Mouse (Mus musculus): ENCODE data around the gene Sumo2. TPM values are rescaled to one million over a fixed set of nuclear protein-coding genes. Genes with fewer than 3 reads are reported as not detected.
A peak's percentile ranks its signal among the peaks of the same experiment; 100 is the strongest.
"Not testable (repeated sequence)": the region's sequence is repeated elsewhere in the genome, so short reads cannot be mapped to it uniquely, and the experiment has no call there.

The Sumo2 gene
- total RNA-seq (2022): 100 to 1,000 TPM; 285 to 340 (median 310) TPM

DNA sequence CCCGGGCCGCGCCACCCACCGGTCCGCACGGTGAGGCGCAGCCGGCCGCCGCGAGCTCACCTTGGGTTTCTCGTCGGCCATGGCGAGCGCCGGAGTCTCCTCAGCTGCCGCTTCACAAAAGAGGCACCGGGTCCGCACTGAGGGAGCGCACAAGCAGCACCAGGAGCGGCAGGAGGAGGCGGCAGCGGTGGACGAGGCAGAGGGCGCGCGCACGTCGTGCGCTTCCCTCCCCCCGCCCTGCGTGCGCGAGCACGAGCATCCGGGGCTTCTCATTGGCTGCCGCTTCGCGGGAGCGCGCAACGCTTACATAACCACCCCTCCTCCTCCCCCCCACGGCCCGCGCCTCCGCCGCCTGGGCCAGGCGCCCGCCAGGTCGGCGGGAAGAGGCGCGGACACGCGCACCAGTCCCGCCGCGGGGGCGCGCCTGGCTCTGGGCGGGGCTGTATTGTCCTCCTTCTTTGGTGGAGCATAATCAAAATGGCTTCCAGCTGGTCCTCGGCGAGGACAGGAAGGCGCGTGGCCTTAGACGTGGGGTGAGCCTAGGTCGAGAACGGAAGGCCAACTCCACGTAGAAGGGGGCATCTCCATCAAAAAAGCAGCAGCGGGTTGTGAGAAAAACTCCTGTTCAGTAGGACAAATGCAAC is at the start of gene Sumo2:
Sumo2 (minus strand) TSS at position 239 of the 644 bp plus-strand sequence.
- peak; percentile 93 to 97 for DNase-seq (ENCODE audit: low spot score in 2 of 2)

- DNase-seq (ENCODE audit: low spot score in 2 of 2): no peak
Measured at GRCm38 (mm10) chr11:115585573-115586100, 49.6 kb upstream of the Sumo2 start.

DNA sequence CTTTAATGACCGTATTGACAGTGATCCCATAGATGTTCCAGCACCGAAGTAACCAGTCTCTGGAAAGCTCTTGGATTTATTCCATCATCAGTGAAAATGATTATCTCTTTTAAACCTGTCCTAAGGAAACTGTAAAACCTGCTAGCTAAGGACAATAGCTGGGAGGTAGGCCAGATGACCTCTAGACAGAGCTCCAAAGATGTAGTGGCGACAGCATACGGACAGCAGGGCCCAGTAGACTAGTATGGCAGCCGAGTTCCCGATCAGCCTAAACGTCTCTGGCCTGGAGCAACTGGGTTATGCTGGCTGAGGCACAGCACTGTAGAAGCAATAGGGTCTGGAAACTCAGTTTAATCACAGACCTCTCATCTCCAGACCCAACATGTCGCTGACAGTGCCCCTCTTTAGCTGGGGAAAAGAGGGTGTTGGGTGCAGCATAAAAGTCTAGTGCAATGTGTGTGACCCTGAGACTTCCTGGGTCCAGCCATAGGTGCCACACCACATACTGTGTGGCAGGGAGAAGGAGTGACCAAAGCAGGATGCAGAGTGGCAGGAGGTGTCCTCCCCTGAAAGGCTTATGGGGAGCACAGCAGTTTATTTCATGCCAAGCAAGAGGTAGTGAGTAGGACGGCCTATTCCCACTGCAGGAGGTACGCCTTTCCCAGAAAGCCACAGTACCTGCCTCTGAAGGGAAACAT is 48.4 kb upstream of the Sumo2 start:
- DNase-seq (ENCODE audit: low spot score in 2 of 2): no peak

DNA sequence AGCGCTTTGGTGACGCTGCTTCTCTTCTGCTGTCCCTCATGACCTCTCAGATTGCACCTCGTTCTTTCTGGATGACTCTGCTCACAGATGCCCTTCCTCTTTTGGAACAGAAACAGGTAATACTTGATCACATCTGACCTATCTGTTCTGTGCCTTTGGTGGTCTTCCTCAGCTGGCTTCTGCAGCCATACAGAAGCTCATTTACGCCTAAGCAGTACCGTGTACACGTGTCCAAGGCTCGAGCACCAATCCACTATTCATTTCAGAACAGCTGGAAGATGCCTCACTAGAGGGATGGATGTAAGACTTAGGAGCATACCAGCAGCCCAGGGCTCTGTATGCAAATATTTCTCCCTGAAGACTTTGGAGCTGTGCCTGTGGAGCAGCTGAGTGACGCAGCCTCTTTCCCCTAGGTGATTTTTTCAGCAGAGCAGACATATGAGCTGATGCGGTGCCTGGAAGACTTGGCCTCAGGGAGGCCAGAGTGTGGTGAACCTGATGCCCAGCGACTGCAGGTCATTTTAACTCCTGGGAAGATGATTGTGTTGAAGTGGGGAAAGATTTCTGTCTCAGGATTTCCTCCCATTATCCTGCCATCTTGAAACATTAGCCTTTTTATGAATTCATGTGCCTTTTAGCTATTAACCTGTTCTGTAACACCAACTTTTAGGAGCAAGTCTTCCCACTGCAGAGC is 47.0 kb upstream of the Sumo2 start:
- no peak for DNase-seq (ENCODE audit: low spot score in 2 of 2)

DNA sequence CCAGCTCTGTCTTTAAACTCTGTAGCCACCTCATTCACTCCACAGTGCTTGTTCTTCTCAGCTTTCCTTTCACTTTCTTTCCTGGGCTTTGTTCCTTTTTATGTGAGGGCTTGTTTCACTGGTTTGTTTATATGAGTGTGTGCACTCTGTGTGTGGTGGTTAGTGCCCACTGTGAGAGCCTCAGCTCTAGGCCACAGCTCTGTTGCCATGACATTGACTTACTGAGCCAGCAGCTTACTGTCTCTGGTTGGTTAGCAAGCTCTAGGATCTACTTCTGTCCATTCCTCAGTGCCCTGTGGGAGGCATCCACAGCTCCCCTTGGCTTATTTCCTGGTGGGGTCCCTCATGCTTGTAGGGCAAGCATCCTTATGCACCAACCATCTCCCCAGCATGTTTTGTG is 43.0 kb upstream of the Sumo2 start:
- DNase-seq (ENCODE audit: low spot score in 2 of 2): no peak

DNA sequence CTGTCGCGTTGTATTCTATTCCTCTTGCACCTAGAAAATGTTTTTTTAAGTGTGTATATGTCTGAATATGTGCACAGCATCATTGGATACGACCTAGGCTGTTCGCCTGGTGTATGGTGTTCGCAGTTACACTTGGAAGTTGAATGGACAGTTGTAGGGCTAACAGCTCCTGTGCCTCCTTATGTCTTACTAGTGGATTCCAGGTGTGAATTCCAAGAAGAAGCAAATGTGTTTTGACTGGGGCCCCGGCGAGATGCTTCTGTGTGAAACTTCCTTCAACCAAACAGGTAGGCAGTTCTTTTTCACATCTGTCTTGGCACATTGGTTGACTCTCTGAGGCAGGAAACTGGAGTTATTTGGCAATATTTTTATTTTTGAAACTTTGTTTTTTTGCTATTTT is 28.9 kb upstream of the Sumo2 start:
- DNase-seq (ENCODE audit: low spot score in 2 of 2): no peak

DNA sequence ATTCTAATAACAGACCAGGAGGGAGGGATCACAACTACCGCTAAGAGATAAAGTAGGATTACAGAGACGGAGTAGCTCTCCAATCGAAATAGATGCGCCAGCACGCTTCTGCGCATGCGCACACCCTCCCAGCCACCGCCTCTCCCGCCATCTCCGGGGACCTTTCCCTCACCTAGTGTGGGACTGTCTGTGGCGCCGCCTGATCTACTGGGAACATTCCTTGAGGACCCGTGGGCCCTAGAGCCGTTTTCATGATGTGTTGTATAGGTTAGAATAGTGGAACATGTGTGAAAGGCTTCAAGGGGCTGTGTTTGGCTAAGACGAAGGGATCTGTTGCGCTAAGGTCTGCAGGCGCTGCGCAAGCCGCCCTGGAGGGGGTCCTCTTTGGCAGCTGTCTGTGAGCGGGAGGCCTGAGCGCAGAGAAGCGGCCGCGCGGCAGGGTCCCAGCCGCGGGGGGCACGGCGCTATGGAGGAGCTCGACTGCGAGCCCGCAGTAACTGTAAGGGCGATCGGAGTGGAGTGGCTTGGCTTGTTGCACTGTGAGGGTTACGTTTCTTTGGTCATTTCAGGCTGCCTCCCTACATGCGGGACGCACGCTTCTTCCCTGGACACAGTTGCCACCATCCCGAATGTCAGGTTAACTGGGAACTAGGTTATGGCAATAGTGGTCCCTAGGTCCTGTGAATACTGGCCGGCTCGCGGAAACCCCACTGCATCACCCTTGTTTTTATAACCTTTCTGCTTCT is 28.2 kb upstream of the Sumo2 start, which contains the start of gene Nup85:
Nup85 (plus strand) TSS at position 371 of the 746 bp plus-strand sequence.
- peak; percentile 95 to 98 for DNase-seq (ENCODE audit: low spot score in 2 of 2)

DNA sequence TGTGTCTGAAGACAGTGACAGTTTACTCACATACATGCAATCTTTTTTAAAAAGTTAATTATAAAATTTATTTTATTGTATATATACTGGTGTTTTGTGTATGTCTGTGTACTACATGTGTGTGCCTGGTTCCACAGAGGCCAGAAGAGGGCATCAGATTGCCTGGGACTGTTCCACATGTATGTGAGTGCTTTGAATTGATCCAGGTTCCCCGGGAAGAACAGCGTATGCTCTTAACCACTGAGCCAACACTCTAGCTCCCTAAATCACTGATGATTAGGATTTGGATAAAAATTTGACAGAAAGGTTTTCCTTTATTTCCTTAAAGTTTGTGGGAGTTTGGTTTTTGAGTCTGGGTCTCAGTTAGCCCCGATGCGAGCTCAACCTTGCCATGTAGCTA is 27.3 kb upstream of the Sumo2 start:
- DNase-seq (ENCODE audit: low spot score in 2 of 2): no peak

DNA sequence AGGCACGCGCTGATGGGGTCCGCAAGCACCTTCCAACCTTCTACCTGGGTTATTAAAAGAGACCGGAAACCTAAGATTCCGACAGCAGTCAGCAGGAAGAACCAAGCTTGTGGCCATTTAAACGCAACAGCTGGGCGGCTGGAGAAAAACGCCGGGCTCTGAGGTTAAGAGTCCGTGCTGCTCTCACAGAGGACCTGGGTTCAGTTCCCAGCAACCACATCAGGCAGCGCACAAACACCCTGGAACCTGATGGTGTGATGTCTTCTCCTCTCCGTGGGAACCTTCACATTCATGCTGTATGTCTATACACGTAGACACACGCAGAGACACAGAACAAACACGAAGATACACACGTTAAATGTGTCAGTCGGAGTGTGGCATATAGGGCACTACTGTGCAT is 19.6 kb upstream of the Sumo2 start:
- DNase-seq (ENCODE audit: low spot score in 2 of 2): no peak

DNA sequence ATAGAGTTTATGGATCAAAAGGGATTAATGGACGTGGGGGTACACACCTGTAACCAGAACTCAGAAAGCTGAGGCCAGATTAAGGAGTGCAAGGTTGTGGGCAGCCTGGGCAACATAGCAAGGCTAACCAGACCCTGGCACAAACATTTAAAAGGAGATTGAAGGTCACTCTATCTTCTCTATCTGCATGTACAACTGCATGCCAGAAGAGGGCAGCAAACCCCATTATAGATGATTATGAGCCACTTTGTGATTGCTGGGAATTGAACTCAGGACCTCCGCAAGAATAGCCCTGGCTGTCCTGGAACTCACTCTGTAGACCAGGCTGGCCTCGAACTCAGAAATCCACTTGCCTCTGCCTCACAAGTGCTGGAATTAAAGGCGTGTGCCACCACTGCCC is 16.7 kb upstream of the Sumo2 start:
- DNase-seq (ENCODE audit: low spot score in 2 of 2): no peak

DNA sequence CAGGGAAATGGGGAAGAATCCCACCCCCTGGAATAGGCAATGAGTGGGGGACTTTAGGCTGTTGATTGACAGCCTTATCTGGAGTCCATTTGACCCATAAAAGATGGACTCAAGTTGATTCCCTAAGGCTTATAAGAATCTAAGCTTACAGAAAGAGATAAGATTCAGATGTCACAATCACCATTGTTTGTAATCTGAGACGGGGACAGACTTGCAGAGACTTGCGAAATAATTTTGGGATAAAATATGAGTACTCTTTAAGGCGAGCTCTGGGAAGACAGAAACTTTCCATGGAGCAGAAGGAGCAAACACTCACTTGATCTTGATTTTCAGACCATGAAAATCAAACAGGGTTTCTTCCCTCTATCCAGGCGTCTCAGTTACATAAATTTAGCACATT is 7.5 kb upstream of the Sumo2 start:
- DNase-seq (ENCODE audit: low spot score in 2 of 2): no peak

DNA sequence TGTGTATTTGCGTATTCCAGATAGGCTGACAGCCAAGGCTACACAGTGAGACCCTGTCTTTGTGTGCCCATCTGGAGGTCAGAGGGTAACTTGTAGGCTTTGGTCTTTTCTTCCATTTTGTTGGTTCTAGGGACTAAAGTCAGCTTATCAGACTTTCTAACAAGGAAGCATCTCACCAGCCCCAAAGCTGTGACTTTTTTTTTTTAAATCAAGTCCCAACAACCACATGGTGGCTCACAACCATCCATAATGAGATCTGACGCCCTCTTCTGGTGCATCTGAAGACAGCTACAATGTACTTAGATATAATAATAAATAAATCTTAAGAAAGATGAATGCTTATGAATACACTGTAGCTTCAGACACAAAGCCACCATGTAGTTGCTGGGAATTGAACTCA is 2.0 kb upstream of the Sumo2 start:
- no peak for DNase-seq (ENCODE audit: low spot score in 2 of 2)

DNA sequence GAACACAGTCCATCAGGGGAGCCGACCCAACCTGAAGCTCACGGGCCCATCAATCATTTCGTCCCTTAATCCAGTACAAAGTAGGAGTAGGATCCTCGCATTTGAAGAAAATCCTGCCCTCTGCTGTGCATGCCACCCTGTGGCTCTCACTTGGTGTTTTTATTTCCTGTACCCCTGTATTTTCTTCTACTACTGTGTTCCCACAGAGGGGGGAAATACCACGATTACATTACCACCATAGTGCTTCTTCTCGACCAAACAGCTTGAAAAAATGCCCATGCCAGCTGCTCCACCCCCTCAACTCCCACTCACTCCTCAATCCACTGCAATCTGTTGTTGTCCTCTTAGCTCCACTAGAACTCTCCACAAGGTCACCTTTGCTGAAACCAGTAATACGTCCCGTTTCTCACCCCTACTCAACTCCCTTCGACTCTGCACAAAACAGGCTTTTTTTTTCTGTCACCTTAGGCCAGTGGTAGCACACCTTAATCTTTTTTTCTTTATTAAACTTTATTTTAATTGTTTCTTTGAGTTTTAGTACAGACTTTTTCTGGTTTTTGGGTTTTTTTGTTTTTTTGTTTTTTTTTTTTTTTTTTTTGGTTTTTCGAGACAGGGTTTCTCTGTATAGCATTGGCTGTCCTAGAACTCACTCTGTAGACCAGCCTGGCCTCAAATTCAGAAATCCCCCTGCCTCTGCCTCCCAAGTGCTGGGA is 936 bp upstream of the Sumo2 start:
- peak; percentile 41 to 63 for DNase-seq (ENCODE audit: low spot score in 2 of 2)

GRCm38 (mm10) chr11:115535401-115536037 is 557 bp downstream of the Sumo2 start:
- DNase-seq (ENCODE audit: low spot score in 2 of 2): peak in 1 of 2 experiments; percentile 30

DNA sequence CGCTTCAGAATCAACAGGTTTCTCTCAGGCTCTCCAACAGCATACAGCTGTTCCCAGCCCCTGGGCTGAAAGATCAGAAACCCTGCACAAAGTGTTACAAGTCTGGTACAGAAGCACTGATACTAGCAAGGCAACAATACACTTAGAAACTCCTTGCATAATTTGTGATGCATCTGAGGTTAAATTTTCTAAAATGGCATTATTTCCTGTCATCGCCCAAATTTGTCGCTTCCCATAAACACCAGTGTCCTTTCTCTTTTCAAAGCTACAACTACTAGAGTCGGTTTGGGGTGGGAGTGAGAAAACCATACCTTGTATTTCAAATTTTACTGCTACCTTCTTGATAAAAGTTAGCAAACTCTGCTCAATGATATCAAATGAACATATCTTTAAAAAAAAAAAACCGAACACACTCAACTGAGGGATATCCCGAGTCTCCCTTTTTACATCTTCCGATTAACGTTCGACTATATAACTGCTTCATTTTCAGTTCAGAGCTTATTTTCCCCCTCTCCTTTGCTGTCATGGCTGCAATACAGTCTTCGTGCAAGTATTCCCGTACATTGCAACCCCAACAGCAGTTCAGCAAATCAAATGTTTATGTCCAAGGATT is 1.2 kb downstream of the Sumo2 start:
- no peak for DNase-seq (ENCODE audit: low spot score in 2 of 2)

GRCm38 (mm10) chr11:115526446-115526845 is 9.6 kb downstream of the Sumo2 start:
- DNase-seq (ENCODE audit: low spot score in 2 of 2): not testable (repeated sequence)

GRCm38 (mm10) chr11:115522703-115523102 is 13.4 kb downstream of the Sumo2 start:
- DNase-seq (ENCODE audit: low spot score in 2 of 2): no peak

GRCm38 (mm10) chr11:115522238-115522637 is 13.8 kb downstream of the Sumo2 start:
- no peak for DNase-seq (ENCODE audit: low spot score in 2 of 2)

DNA sequence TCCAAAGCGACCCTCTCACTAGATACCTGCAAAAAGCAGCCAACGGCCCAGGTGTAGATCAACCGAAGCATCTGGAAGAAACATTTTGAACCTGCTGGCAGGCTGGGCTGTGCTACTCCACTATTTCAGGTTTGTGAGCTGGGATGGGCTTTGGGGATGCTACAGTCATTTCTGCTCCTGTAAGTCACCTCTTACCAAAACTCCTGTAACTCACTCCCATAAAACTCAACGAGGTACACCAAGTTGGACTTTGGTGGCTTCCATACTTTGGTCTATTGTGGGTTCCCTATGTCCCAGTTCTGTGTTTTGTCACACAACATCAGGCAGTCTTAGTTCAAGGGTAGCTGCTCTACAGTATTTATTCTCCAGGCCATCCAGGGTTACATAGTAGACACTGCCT is 15.0 kb downstream of the Sumo2 start:
- DNase-seq (ENCODE audit: low spot score in 2 of 2): no peak

GRCm38 (mm10) chr11:115520218-115520617 is 15.9 kb downstream of the Sumo2 start:
- DNase-seq (ENCODE audit: low spot score in 2 of 2): no peak

Measured in layer of hippocampus, adult 8-10 months (tissue).